Mouse (Mus musculus): ENCODE measurements around the gene Abhd2.
"Not testable (repeated sequence)": the region's sequence is repeated elsewhere in the genome, so short reads cannot be mapped to it uniquely, and the experiment has no call there.

Gene Abhd2

DNA sequence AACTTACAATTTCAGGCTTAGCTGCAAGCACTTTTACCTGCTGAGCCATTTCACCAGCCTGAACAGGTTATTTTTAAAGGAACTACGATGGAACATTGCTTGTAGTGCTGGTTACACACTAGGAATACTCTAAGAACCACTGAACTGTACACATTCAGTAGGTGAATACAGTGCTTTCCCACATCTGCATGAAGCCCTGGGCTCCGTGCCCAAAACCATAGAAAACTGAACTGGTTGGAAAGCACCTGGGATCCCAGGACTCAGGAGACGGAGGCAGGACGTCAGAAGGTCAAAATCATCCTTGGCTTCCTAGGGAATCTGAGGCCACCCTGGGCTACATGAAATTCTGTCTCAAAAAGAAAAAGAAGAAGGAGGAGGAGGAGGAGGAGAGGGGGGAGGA, 6.8 kb upstream of the Abhd2 start:
- no peak for DNase-seq (ENCODE audit: low spot score in 2 of 2)

DNA sequence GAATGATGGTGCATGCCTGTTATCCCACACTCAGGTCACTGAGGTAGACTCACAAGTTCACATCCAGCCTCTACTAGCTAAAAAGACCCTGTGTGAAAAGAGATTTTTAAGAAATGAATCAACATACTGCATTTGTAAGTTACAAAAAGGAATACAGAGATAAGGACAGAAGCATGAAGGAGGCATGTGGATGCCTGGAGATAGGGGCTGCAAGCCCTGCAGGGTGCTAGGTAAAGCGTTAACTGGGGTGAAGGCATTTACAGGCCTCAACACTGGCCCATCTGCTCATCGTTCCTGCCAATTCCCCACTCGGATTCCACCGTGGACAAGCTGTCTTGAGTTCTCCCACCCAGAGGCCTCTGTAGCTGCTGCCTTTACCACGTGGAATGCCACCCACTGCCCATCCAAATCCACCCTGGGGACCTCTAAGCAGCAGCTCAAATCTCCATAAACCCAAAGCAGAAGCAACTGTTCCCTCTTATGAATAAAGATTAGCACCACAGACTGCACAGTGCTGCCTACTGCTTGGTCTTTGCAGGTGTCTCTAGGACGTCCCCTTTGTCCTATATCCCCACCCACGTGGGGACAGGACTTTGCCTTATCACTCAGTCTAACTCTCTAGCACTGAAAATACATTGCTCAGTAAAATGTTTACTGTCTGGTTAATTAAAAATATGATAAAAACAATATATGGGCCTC, 5.2 kb upstream of the Abhd2 start:
- DNase-seq (ENCODE audit: low spot score in 2 of 2) = no peak

DNA sequence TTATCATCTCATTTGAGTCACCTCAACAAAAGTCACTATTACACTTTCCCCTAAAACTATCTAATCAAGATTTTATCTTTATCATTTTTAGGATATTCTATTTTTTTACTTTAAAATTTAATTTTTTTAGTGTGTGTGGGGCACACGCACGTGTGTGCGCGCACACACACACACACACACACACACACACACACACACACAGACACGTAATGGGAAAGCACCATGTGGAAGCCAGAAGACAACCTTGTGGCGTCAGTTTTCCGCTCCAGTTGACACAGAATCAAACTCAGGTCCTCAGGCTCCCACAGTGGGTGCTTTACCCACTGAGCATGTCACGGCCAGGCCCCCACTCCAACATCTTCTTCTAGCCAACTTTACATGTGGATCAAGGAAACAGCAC, 4.1 kb upstream of the Abhd2 start:
- no peak for DNase-seq (ENCODE audit: low spot score in 2 of 2)

DNA sequence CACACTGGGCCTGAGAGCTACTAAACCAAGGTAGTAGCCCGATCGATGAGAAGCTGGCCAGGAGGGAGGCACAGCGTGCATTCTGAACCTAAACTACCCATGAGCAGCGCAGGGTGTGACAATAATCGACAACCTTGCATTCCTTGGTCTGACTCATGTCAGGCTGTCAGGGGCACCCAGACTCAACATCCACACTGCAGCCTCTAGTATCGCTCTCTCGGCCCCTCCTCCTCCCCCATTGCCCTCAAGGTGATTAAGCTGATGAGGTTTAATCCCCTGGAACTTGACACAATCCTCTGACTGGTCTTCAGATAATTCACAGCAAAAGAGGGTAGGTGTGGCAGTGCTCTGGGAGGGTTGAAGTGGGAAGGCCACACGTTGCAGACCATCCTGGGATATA, 3.6 kb upstream of the Abhd2 start:
- no peak for DNase-seq (ENCODE audit: low spot score in 2 of 2)

DNA sequence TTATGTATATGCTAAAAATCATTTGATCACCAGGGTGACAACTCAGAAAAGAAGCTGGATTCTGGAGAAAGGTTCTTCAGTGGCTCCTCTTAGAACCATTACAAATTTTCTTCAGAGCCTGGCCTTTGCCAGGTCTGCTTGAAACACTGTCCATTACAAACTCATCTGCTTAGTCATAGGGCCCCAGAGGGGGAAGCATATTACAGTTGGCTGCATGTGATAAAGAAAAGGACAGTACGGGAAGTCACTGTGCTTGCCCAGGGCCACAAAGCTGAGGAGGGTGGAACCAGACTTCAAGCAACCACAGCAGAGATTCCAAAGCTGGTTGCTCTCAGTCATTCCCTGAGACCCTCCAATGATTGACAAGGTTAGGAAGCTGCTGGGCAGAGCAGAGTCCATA, 3.1 kb upstream of the Abhd2 start:
- DNase-seq (ENCODE audit: low spot score in 2 of 2) = no peak

DNA sequence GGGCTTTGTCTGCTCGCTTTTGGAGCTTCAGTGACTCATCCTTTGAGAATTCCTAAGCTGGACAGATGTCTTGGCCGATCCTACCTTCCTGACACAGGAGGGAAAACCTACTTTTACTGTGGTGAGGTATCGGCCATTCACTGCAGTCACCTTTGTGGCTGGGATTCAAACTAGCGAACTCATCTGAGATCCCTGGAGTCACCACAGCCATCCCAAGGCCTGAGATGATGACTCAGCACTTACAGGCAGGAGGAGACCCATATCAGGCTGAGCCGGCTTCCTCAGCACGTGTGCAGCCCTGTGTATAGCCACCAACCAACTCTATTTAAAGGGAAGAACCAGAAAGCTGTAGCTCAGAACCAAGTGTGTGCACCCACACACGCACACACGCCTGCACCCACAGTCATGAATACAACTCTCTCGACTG, 2.0 kb upstream of the Abhd2 start:
- no peak for DNase-seq (ENCODE audit: low spot score in 2 of 2)

DNA sequence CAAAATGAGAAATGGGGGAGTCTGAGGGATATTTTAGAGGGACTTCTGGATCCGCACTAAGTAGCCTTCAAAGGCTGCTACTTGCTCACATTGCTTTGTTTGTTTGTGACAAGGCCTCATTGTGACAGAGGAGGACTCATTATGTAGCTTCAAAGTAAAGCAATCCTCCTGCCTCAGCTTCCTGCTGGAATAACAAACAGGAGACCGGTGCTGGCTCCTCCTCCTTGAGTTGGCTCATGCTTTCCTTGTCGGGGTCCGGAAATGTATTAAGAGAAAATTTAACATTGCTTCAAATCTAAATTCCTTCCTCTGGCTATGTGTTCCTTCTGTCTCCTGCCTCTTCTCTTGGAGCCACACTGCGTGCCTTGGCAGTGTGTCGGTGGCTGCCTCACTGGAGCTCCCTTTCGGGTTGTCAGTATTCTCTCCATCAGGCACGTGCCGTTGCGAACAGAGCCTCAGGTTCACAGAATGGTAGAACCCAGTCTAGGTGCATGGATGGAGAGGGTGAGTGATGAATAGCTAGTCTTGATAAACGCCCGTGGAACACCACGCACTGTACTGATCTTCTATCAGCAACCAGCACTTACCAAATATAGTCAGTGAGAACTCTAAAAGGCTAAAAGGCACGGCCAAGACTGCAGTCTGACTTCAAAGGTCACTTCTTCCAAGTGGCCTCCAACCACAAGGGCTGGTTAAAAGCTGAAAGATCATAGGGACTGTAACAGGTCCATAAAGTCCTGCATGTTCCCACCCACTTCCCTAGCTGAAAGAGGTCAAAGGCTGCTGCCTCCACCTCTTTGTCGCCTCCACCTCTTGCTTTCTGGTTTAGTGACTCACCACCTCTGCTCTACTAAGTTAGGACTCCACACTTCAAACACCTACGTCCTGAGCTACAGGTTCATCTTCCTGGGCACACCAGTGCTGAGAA, 874 bp upstream of the Abhd2 start:
- DNase-seq (ENCODE audit: low spot score in 2 of 2) = no peak

DNA sequence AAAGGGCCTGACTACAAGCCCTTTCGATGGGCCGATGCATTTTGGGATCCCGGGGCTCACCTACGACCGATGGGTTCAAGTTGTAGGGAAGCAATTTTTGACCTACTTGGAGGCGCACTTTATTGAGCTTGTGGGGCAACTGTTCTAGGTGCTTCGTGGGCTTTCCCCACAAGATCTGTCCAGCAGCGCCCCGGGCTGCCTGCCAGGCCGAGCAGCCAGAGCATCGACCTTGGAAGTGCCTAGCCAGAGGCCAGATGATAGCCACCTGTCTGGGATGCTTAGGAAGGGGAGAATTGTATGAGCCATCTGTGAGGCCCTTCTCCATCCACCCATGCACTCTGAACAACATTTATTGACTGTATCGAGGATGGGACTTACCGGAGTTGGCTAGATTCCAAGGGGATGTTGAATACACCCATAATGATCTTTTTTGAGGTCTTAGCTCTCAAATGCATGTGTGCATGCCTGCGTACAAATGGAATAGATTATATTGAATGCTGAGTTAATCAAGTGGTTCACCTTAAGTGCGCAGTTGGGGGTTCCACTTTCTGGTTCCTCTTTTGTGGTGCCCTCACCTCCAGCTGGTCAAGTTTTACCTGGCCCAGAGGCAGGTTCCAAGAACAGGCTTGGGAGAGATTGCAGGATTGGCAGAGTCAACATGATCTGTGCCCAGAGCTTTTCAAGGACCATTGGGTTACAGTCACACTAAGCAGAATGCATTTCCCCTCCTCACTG, 906 bp downstream of the Abhd2 start:
- DNase-seq (ENCODE audit: low spot score in 2 of 2) = peak in 1 of 2 experiments; percentile 57

DNA sequence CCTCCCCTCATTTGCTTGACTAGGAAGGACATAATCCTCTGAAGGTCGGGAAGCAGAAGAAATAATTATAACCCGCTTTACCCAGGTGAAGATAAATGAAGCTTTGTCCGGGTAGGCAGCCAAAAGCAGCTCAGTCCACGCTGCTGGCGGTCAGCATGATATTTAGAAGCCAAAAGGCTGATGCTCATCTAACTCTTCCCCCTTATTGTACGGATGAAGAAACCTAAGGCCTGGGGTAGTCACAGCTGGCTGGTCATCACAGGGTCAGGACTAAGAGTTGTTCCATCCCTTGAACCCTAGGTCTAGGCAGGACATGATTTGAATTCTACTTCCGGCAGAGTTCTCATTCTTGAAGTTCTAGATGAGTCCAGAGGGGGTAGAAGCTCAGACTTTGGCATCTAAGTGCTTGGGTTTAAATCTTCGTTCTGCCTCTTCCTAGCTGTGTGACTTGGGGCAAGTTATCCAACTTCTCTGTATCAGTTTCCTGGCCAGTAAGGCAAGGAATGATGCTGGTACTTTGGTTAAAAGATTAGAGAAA, 1.5 kb downstream of the Abhd2 start:
- no peak for DNase-seq (ENCODE audit: low spot score in 2 of 2)

DNA sequence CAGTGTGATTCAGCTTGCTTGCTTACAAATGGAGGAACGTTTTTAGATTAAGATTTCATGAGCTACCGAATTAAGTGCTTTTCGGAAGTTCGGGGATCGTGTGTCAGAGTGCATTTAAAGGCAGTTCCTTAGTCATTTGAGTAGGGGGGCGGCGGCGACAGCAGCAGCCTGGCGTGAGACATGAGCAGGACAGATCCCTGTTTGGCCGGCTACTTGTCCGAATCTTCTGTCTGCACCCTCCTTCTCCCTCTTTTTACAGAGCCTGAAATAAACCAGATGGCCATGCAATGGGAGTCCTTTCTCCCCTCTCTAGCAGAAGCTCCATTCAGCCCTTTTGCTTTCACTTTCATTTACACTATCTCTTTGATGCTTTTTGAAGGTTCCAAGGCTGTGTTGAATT, 2.3 kb downstream of the Abhd2 start:
- DNase-seq (ENCODE audit: low spot score in 2 of 2) = no peak

DNA sequence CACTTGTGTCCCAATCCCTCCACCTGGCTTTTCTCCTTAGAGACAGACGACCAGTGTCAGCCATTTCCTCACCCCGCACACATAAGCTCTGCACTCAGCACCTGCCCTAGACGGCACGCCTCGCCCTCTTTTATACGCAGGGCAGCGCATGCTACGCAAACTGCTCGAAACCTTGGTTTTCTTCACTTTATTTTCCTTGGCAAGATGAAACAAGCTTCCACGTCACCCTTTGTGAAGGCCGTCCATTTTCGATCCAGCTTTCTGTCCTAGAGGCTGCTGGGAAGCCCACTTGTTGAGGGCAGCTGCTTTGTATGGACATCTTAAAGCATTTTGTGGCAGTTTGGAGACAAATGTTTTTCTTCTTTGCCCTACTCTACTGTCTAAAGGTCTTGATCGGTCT, 5.4 kb downstream of the Abhd2 start:
- no peak for DNase-seq (ENCODE audit: low spot score in 2 of 2)

DNA sequence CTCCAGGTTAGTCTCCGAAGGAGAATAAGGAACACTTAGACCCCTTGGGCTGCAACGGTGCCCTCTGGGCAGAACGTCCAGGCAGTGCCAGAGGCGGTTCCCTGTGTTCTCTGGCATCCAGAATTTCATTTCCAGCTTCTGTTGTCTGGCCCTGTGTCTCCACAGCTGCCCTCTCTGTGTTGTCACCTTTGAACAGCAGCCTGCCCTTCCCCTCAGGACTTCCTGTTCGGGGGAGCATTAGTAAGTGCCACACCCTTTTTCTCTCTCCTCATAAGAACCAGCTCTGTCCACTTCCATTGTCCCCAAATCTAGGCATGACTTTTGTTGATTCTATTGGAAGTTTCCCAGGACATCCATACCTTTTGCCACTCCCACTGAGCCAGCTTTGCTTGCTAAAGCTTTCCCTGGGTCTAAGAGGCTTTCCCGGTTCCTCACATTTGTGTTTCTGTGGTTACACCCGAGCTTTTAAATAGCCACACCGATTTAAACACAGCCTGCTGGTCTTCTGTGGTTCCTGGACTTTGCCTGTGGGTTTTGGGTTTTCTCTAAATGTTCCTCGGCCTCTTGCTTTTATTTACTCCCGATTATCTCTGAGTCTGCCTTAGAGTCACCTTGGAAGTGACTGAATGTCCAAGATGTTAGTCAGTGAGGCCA, 6.5 kb downstream of the Abhd2 start:
- DNase-seq (ENCODE audit: low spot score in 2 of 2) = no peak

DNA sequence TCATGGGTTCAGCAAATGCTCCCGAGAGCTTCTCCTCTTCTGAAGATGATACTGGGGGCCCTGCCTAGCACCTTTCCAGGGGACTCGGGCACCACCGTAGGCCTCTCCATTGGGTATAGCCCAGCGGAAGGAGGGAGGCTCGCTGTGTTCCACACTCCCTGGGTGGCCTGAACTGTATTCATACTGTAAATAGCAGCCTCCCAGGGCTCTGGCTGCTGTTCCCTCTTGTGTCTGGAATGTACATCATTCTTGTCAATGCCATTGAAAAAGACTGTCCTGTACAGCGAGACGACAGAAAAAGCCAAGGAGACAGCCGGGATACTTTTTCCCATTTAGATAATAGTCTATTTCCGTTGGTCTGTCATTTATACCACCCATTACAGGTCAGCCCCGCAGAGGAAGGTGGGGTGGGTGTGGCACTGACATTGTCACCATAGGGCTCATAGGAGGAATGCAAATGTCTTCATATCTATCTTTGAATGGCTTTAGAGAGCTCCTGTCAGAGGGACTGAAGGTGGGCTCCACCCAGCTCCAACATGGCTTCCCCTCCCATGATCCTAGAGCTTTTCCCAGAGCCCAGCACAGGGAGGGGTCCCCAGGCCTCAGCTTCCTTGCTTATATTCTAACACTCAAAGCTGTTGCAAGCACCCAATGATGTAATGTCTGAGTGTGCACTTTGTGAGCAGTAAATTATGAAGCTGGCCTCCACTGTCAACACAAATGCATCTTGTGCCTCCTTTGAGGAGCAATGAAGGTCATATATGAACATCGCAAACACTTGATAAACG, 10.1 kb downstream of the Abhd2 start:
- DNase-seq (ENCODE audit: low spot score in 2 of 2) = no peak

DNA sequence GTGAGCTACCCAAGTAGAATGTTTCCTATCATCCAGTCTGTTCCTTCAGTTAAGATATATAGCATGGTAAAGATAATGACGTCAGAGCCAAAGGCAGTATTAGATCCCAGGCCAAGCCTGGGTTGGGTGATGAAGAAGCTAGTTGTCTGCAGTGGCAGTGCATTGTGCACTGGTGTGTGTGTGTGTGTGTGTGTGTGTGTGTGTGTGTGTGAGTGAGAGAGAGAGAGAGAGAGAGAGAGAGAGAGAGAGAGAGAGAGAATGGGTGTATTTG, 10.6 kb downstream of the Abhd2 start:
- not testable (repeated sequence) for DNase-seq (ENCODE audit: low spot score in 2 of 2)

DNA sequence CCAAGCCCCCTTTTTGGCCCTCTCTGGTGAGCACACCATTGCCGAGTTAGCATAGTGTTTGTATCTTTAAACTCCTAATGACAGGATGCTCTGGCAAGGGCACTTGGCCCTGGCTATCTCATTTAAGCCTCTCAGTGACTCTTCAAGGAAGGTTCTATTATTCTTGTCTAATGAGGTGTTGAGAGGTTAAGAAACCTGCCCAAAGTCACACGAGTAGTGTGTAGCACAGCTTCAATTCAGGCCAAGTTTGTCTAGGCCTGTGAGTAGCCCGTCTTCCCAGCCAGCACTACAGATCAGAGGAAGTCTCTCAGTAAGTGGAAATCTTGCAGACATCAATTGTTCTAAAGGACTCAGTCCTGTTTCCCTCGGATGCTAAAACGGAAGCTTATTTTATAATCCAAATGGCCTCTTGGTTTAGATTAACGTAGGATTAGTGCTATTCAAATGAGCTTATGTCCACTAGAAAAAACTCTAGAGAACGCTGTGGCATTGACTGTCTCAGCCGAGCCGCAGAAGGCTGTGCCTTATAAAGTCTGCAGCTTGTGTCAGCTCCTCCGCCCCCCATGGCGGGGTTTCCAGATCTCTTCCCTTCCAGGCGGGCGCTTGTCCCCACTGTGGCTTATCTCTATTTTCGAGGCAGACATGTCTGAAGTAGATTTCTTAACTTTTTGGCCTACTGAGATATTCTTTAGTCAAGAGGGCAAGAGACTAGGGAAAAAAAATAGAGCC, 11.3 kb downstream of the Abhd2 start:
- DNase-seq (ENCODE audit: low spot score in 2 of 2) = no peak

DNA sequence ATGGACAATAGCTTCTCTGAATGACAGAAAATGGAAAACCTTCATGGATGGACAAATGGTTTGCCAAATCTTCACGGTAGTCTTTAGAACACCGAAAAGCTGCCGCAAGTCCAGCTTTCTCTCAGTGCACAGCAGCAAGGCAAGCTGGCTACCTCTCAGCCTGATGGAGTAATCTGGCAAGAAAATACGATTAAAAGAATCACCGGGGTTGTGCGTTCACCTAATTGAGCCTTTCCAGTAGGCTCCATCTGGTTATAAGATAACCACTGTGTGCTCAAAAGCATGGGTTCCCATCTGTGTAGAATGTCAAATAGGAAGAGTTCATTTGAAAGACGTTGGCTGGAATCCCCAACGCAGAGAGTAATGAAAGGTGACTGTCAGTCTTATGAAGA, 11.9 kb downstream of the Abhd2 start:
- DNase-seq (ENCODE audit: low spot score in 2 of 2) = no peak

DNA sequence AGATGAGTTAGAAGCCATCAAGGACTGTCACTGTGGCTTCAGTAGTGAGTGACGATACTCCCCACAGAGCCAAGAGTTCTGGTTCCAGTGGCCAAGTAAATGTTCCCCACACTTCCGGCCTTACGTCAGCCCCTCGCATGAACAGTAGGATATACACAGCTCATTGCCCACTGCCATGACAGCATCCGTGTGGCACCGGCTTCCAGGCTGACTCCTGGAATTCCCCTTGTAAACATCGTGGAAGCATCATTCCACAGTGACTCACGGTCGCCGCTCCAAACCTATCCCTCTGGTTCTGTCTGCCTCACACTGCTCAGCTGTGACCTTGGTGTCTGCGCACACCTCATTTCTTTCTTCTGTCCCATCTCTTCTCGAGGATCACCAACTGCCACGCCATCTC, 12.4 kb downstream of the Abhd2 start:
- no peak for DNase-seq (ENCODE audit: low spot score in 2 of 2)

DNA sequence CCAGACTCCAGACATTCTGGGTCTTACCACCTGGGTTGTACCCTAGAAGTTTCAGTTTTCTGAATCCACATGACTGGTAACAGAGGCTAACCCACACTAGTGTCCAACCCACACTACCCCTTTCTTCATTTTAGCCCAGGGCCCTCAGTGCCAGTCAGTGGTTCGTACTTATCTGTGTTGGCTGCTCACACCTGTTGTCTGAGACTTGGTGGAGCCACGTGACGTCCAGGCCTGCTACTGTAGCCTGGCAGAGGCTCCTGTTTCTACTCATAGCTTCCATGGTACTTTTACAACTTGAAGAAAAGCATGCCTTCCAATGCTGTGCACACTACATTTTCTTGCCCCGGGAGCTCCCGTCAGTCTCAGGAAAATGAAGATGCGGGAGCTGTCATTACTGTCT, 14.2 kb downstream of the Abhd2 start:
- no peak for DNase-seq (ENCODE audit: low spot score in 2 of 2)

DNA sequence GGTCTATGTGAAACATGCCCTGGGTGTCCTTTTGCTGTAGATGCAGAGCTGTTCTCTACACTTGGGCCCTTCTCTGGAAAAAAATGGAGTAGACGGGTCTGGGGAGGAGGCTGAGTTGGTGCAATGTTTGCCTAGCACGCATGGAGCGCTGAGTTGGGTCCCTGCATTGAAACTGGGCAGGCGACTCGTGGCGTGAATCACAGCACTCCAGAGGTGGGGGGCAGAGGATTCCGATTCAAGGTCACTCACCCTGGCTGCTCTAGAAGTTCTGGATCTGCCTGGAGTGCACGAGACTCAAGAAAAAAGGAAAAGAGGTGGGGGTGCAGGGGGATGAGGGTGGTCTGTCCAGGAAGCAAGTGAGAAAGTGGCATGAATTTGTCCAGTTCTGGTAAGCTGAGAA, 14.9 kb downstream of the Abhd2 start:
- DNase-seq (ENCODE audit: low spot score in 2 of 2) = no peak

DNA sequence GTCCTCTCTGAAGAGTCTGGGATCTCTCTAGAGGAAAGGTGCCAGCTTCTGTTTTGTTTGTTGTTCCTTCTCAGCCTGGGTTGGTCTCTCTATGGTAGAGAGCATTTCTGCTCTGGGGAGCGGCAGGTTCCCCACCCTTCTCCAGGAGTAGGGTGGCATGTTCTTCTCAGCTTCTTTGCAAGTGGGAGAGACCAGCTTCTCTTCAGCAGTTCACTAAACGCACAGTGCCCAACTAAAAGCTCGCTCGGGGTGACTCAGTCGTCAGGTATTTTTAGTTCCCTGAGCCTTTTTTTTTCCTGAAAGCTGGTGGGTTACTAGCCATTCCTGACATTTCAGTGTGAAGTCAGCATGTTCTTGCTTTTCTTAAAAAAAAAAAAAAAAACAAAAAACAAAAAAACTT, 15.4 kb downstream of the Abhd2 start:
- no peak for DNase-seq (ENCODE audit: low spot score in 2 of 2)
